Mouse (Mus musculus): ENCODE data around the gene Scaper. TPM values are rescaled to one million over a fixed set of nuclear protein-coding genes. Genes with fewer than 3 reads are reported as not detected.

Gene Scaper
- polyA plus RNA-seq, 1 experiment from 2014 or later: 5.2 TPM

- H3K27ac ChIP-seq (ENCODE audit: low read depth, low read length): no peak overlapping the region; the same call in 1 of the 2 replicates
- no peak for TF ChIP-seq CTCF (IDR thresholded peaks at IDR 0.05; ENCODE audit: low read depth)
- 8% methylated on average over 46 of the region's 46 CpGs for WGBS
- H3K27me3 ChIP-seq (replicated peaks; ENCODE audit: control insufficient read depth, insufficient read depth, low read length): peaks cover 79% of the 10 kb centered on the region
- H3K4me1 ChIP-seq (replicated peaks; ENCODE audit: control insufficient read depth, insufficient read depth, low read length): peaks cover 2% of the 10 kb centered on the region; the same call in 1 of the 2 replicates
- 0 out of 2 replicates have a peak overlapping the region, but pooled peaks have one; percentile 11 for H3K9ac ChIP-seq (ENCODE audit: low read depth, low read length)
- ATAC-seq: no peak
- no peaks in the 10 kb centered on the region for H3K9me3 ChIP-seq (ENCODE audit: control insufficient read depth)
- H3K4me3 ChIP-seq (ENCODE audit: low read depth, low read length): peak overlapping the region; percentile 50
- no peaks in the 10 kb centered on the region for H3K36me3 ChIP-seq (ENCODE audit: control insufficient read depth, insufficient read depth)
- H3K4me2 ChIP-seq (replicated peaks; ENCODE audit: low read depth): peak overlapping the region; percentile 60
These were observed 394.1 kb downstream of the Scaper start for GRCm38 (mm10) chr9:55543703-55544401.

GRCm38 (mm10) chr9:55543336-55543702, 394.6 kb downstream of the Scaper start:
- peaks cover 2% of the 10 kb centered on the region; the same call in 1 of the 2 replicates for H3K4me1 ChIP-seq (replicated peaks; ENCODE audit: control insufficient read depth, insufficient read depth, low read length)
- H3K27me3 ChIP-seq (replicated peaks; ENCODE audit: control insufficient read depth, insufficient read depth, low read length): peaks cover 79% of the 10 kb centered on the region
- H3K9ac ChIP-seq (ENCODE audit: low read depth, low read length): no peak overlapping the region
- H3K4me2 ChIP-seq (replicated peaks; ENCODE audit: low read depth): peak overlapping the region; percentile 64
- no peaks in the 10 kb centered on the region for H3K36me3 ChIP-seq (ENCODE audit: control insufficient read depth, insufficient read depth)
- peak overlapping the region; percentile 50; the same call in 1 of the 2 replicates for H3K4me3 ChIP-seq (ENCODE audit: low read depth, low read length)
- no peak for ATAC-seq
- TF ChIP-seq CTCF (IDR thresholded peaks at IDR 0.05; ENCODE audit: low read depth): no peak
- no peaks in the 10 kb centered on the region for H3K9me3 ChIP-seq (ENCODE audit: control insufficient read depth)
- no peak overlapping the region for H3K27ac ChIP-seq (ENCODE audit: low read depth, low read length)
- 47% methylated on average over 8 of the region's 8 CpGs for WGBS

GRCm38 (mm10) chr9:55542366-55543325, 395.3 kb downstream of the Scaper start:
- Histone ChIP-seq H3K27ac (ENCODE audit: low read depth, low read length) (no peak overlapping the region), H3K4me2 (replicated peaks; ENCODE audit: low read depth) (peak overlapping the region; percentile 64), H3K27me3 (replicated peaks; ENCODE audit: control insufficient read depth, insufficient read depth, low read length) (peaks cover 77% of the 10 kb centered on the region), H3K4me3 (ENCODE audit: low read depth, low read length) (peak overlapping the region; percentile 50), H3K9me3 (ENCODE audit: control insufficient read depth) (no peaks in the 10 kb centered on the region), H3K4me1 (replicated peaks; ENCODE audit: control insufficient read depth, insufficient read depth, low read length) (peaks cover 2% of the 10 kb centered on the region; the same call in 1 of the 2 replicates), H3K9ac (ENCODE audit: low read depth, low read length) (peak overlapping the region; percentile 37; the same call in 1 of the 2 replicates), H3K36me3 (ENCODE audit: control insufficient read depth, insufficient read depth) (no peaks in the 10 kb centered on the region)
- 5% methylated on average over 59 of the region's 59 CpGs for WGBS
- no peak for TF ChIP-seq CTCF (IDR thresholded peaks at IDR 0.05; ENCODE audit: low read depth)
- ATAC-seq: no peak

GRCm38 (mm10) chr9:55541681-55542365, 396.1 kb downstream of the Scaper start:
- no peak for TF ChIP-seq CTCF (IDR thresholded peaks at IDR 0.05; ENCODE audit: low read depth)
- Histone ChIP-seq H3K9me3 (ENCODE audit: control insufficient read depth) (no peaks in the 10 kb centered on the region), H3K36me3 (ENCODE audit: control insufficient read depth, insufficient read depth) (no peaks in the 10 kb centered on the region), H3K27me3 (replicated peaks; ENCODE audit: control insufficient read depth, insufficient read depth, low read length) (peaks cover 80% of the 10 kb centered on the region), H3K4me1 (replicated peaks; ENCODE audit: control insufficient read depth, insufficient read depth, low read length) (peaks cover 2% of the 10 kb centered on the region; the same call in 1 of the 2 replicates), H3K9ac (ENCODE audit: low read depth, low read length) (peak overlapping the region; percentile 37), H3K4me2 (replicated peaks; ENCODE audit: low read depth) (peak overlapping the region; percentile 64), H3K27ac (ENCODE audit: low read depth, low read length) (no peak overlapping the region), H3K4me3 (ENCODE audit: low read depth, low read length) (peak overlapping the region; percentile 50)
- ATAC-seq: no peak
- under 1% methylated on average over 59 of the region's 59 CpGs for WGBS

- peak; percentile 34; the same call in 1 of the 2 replicates for ATAC-seq
- Histone ChIP-seq H3K36me3 (ENCODE audit: control insufficient read depth, insufficient read depth) (no peaks in the 10 kb centered on the region), H3K4me2 (replicated peaks; ENCODE audit: low read depth) (peak overlapping the region; percentile 64), H3K27ac (ENCODE audit: low read depth, low read length) (no peak overlapping the region), H3K9ac (ENCODE audit: low read depth, low read length) (0 out of 2 replicates have a peak overlapping the region, but pooled peaks have one; percentile 22), H3K9me3 (ENCODE audit: control insufficient read depth) (no peaks in the 10 kb centered on the region), H3K4me1 (replicated peaks; ENCODE audit: control insufficient read depth, insufficient read depth, low read length) (peaks cover 2% of the 10 kb centered on the region; the same call in 1 of the 2 replicates), H3K4me3 (ENCODE audit: low read depth, low read length) (peak overlapping the region; percentile 50), H3K27me3 (replicated peaks; ENCODE audit: control insufficient read depth, insufficient read depth, low read length) (peaks cover 75% of the 10 kb centered on the region)
- TF ChIP-seq CTCF (IDR thresholded peaks at IDR 0.05; ENCODE audit: low read depth): no peak
- under 1% methylated on average over 28 of the region's 28 CpGs for WGBS
These were observed 397.0 kb downstream of the Scaper start for GRCm38 (mm10) chr9:55540888-55541287.

All from intestine, postnatal 0 days (tissue).